Comparison of ENCODE assay signal across 8 mouse cellular contexts in genomic region chr17:47630678-47631065, GRCm38 (mm10). TPM values are rescaled to one million over a fixed set of nuclear protein-coding genes. Genes with fewer than 3 reads are reported as not detected.
DNase-seq lines count a peak whose midpoint lies in the region; ATAC-seq and TF ChIP-seq lines count a peak whose summit lies in the region.

Gene Usp49, plus strand, starts transcription at chr17:47630690.

- TF ChIP-seq CTCF in layer of hippocampus, adult 2 months (conservative IDR thresholded peaks at IDR 0.05), result no peak

- H3K9me3 ChIP-seq in forebrain, embryonic 12.5 days, result no peaks in the 10 kb centered on the region
- no peaks in the 10 kb centered on the region for H3K9me3 ChIP-seq in liver, embryonic 15.5 days (replicated peaks)

- H3K4me1 ChIP-seq in forebrain, embryonic 12.5 days, result peaks cover 38% of the 10 kb centered on the region
- H3K4me1 ChIP-seq in liver, embryonic 15.5 days (replicated peaks), result peaks cover 61% of the 10 kb centered on the region

- 0% methylated on average over 3 of the region's 3 CpGs for WGBS in forebrain, embryonic 12.5 days
- 1% methylated on average over 3 of the region's 3 CpGs for WGBS in liver, embryonic 15.5 days (ENCODE audit: insufficient replicate concordance)

- H3K9ac ChIP-seq in forebrain, embryonic 12.5 days, result peak within 1 kb of the TSS; percentile 87
- peak within 1 kb of the TSS; percentile 85 for H3K9ac ChIP-seq in liver, embryonic 15.5 days

- H3K4me2 ChIP-seq in forebrain, embryonic 12.5 days, result peak within 1 kb of the TSS; percentile 90
- H3K4me2 ChIP-seq in liver, embryonic 15.5 days, result peak within 1 kb of the TSS; percentile 100

- peak within 1 kb of the TSS; percentile 92 for H3K27ac ChIP-seq in layer of hippocampus, adult 2 months
- H3K27ac ChIP-seq in forebrain, embryonic 12.5 days, result peak within 1 kb of the TSS; percentile 95
- H3K27ac ChIP-seq in liver, embryonic 15.5 days (replicated peaks), result peak within 1 kb of the TSS; percentile 96

- intact Hi-C loops in gastrocnemius, postnatal 14 days (cut with DNase I; ENCODE audit: low total_unique reads), result no loop called here

- no peak for DNase-seq in layer of hippocampus, adult 2 months (ENCODE audit: low spot score in 2 of 2)
- no peak for DNase-seq in layer of hippocampus, adult 11-12 months (ENCODE audit: low spot score)
- DNase-seq in Muller cell, postnatal 12 days (ENCODE audit: inconsistent ontology term), result peak; percentile 12
- no peak for DNase-seq in gastrocnemius, postnatal 14 days
- no peak for DNase-seq in cerebellum, adult 18-20 months

- ATAC-seq in forebrain, embryonic 12.5 days (ENCODE audit: low FRiP score), result no peak
- ATAC-seq in liver, embryonic 15.5 days (ENCODE audit: insufficient read depth), result no peak
- ATAC-seq in megakaryocyte-erythroid progenitor cell, adult 5-6 weeks (replicated peaks; ENCODE audit: low FRiP score, low TSS enrichment, poor library complexity, severe bottlenecking), result no peak

- H3K27me3 ChIP-seq in forebrain, embryonic 12.5 days, result no peaks in the 10 kb centered on the region
- no peaks in the 10 kb centered on the region for H3K27me3 ChIP-seq in liver, embryonic 15.5 days

- H3K4me3 ChIP-seq in layer of hippocampus, adult 2 months, result peak within 1 kb of the TSS; percentile 92
- H3K4me3 ChIP-seq in forebrain, embryonic 12.5 days (replicated peaks), result peak within 1 kb of the TSS; percentile 70
- H3K4me3 ChIP-seq in liver, embryonic 15.5 days (replicated peaks), result peak within 1 kb of the TSS; percentile 84

- H3K36me3 ChIP-seq in forebrain, embryonic 12.5 days (replicated peaks), result peaks cover 4% of the 10 kb centered on the region; the same call in 1 of the 2 replicates
- peaks cover 39% of the 10 kb centered on the region for H3K36me3 ChIP-seq in liver, embryonic 15.5 days (replicated peaks)

RNA-seq across cellular contexts. Expression of gene Usp49, which starts in this region (rescaled TPM):
- 10 to 100 TPM; 11.5 to 12.3 TPM for total RNA-seq in layer of hippocampus, adult 2 months (2021)
- 11.1 and 12.2 TPM in 2 replicates for polyA plus RNA-seq in forebrain, embryonic 12.5 days (2016; fragmentation: Nextera tagmentation; extraction: Ambion mirVana)
- 2.8 and 3.7 TPM in 2 replicates for polyA plus RNA-seq in liver, embryonic 15.5 days (2015; fragmentation: Nextera tagmentation; extraction: Ambion mirVana)
- 13.9 and 21.0 TPM in 2 replicates for total RNA-seq in megakaryocyte-erythroid progenitor cell, adult 5-6 weeks (2014; fragmentation: Nextera tagmentation)
- 7.8 and 13.2 TPM in 2 replicates for total RNA-seq in megakaryocyte-erythroid progenitor cell, adult 5-6 weeks (2017)
- total RNA-seq in gastrocnemius, postnatal 14 days (2021), result 1 to 10 TPM; 3.2 to 4.3 TPM
